Mouse (Mus musculus): ENCODE results near the gene Pcdh9. TPM values are rescaled to one million over a fixed set of nuclear protein-coding genes. Genes with fewer than 3 reads are reported as not detected.
A peak's percentile ranks its signal among the peaks of the same experiment; 100 is the strongest.

The Pcdh9 gene
- polyA plus RNA-seq, 1 experiment from 2014 or later = 141 TPM

DNA sequence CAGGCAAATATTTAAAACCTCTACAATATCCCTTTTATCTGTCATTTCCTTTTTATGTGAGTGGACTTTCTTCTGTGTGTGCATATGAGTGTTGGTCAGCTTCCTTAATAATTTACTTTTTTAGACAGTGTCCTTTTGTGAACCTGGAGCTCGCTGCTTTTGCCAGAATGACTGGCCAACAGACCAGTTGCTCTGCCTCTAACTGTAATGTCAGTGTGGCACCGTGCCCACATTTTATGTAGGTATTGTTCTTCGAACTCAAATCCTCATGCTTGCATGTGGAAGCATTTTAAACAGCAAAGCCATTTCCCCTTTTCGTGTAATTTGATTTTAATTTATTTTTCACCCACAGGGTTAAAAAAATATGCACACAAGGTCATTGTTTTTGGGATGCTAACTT is 748.4 kb downstream of the Pcdh9 start:
- Histone ChIP-seq H3K36me3 (ENCODE audit: control insufficient read depth, insufficient read depth) (no peaks in the 10 kb centered on the region), H3K27ac (ENCODE audit: low read length) (no peak overlapping the region), H3K27me3 (replicated peaks; ENCODE audit: control insufficient read depth, insufficient read depth, low read length) (no peaks in the 10 kb centered on the region), H3K4me3 (replicated peaks; ENCODE audit: low read length) (no peak overlapping the region), H3K4me2 (ENCODE audit: low read length) (no peak overlapping the region), H3K9me3 (ENCODE audit: control insufficient read depth, low read length) (no peaks in the 10 kb centered on the region), H3K9ac (replicated peaks; ENCODE audit: low read depth, low read length) (no peak overlapping the region), H3K4me1 (replicated peaks; ENCODE audit: control insufficient read depth, insufficient read depth, low read length) (no peaks in the 10 kb centered on the region)
- 82% methylated on average over 4 of the region's 4 CpGs for WGBS
- ATAC-seq = no peak

DNA sequence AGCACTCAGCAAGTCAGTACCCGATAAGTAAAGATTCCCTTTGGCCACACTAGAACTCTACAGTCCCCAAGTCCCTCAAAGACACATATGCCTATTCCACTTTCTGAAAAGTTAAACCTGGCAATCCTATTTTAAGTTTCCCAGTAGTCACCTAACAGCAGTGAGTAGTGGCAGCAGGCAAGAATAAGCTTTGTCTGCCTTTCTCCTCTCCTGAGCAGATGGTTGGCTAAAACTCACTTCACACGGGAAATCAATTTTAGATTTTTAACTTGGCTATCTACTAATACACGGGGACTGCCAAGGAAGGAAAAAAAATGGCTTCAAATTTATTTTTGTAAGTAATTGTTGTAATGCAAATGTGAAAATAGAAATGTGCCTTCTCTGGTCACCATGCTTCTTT is 763.5 kb downstream of the Pcdh9 start:
- H3K9me3 ChIP-seq (ENCODE audit: control insufficient read depth, low read length) = no peaks in the 10 kb centered on the region
- 82% methylated on average over 3 of the region's 3 CpGs for WGBS
- no peak for ATAC-seq
- H3K4me1 ChIP-seq (replicated peaks; ENCODE audit: control insufficient read depth, insufficient read depth, low read length) = no peaks in the 10 kb centered on the region
- no peak overlapping the region for H3K4me3 ChIP-seq (replicated peaks; ENCODE audit: low read length)
- no peak overlapping the region for H3K4me2 ChIP-seq (ENCODE audit: low read length)
- H3K27ac ChIP-seq (ENCODE audit: low read length) = no peak overlapping the region
- no peak overlapping the region for H3K9ac ChIP-seq (replicated peaks; ENCODE audit: low read depth, low read length)
- H3K27me3 ChIP-seq (replicated peaks; ENCODE audit: control insufficient read depth, insufficient read depth, low read length) = no peaks in the 10 kb centered on the region
- no peaks in the 10 kb centered on the region for H3K36me3 ChIP-seq (ENCODE audit: control insufficient read depth, insufficient read depth)

DNA sequence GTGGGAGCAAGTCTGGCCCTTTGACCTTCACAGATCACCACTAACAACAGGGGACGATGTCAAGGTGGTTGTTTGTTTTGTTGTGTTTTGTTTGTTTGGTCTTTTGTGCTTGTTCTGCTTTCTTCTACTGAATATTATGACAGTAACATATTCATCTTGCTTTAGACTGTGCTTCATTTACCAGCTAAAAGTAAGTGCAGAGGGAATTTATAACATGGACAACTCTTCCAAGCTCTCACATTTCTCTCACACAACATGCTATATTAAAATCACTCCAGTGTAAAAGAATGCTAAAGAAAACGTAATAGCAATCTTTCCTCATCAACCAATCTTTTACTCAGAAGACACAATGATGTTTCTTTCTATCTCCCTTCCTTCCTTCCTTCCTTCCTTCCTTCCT is 787.7 kb downstream of the Pcdh9 start:
- no peaks in the 10 kb centered on the region for H3K9me3 ChIP-seq (ENCODE audit: control insufficient read depth, low read length)
- H3K4me1 ChIP-seq (replicated peaks; ENCODE audit: control insufficient read depth, insufficient read depth, low read length) = no peaks in the 10 kb centered on the region
- WGBS = 51% methylated on average over 2 of the region's 2 CpGs
- H3K27ac ChIP-seq (ENCODE audit: low read length) = no peak overlapping the region
- no peak overlapping the region for H3K9ac ChIP-seq (replicated peaks; ENCODE audit: low read depth, low read length)
- no peak overlapping the region for H3K4me2 ChIP-seq (ENCODE audit: low read length)
- no peak overlapping the region for H3K4me3 ChIP-seq (replicated peaks; ENCODE audit: low read length)
- H3K27me3 ChIP-seq (replicated peaks; ENCODE audit: control insufficient read depth, insufficient read depth, low read length) = no peaks in the 10 kb centered on the region
- H3K36me3 ChIP-seq (ENCODE audit: control insufficient read depth, insufficient read depth) = no peaks in the 10 kb centered on the region
- ATAC-seq = no peak

DNA sequence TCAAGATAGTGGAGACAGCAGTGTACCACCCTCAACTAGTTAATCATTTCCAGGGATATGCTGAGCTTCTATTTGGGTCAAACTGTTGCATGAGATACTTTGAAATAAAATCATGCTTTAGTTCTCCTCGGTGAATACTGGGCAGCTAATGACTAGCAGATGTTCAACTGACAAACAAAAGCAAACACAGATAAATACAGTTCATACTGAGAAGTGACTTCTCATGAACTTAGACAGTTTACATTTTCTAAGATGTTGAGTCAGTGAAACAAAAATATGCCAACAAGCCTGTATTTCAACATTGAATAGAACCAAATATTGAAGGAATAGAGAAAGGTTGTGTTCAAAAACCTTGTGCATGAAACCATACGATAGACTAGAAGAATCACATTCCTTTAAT is 795.4 kb downstream of the Pcdh9 start:
- Histone ChIP-seq H3K9me3 (ENCODE audit: control insufficient read depth, low read length) (no peaks in the 10 kb centered on the region), H3K27me3 (replicated peaks; ENCODE audit: control insufficient read depth, insufficient read depth, low read length) (no peaks in the 10 kb centered on the region), H3K4me1 (replicated peaks; ENCODE audit: control insufficient read depth, insufficient read depth, low read length) (no peaks in the 10 kb centered on the region), H3K9ac (replicated peaks; ENCODE audit: low read depth, low read length) (no peak overlapping the region), H3K4me2 (ENCODE audit: low read length) (no peak overlapping the region), H3K36me3 (ENCODE audit: control insufficient read depth, insufficient read depth) (no peaks in the 10 kb centered on the region), H3K27ac (ENCODE audit: low read length) (no peak overlapping the region), H3K4me3 (replicated peaks; ENCODE audit: low read length) (no peak overlapping the region)
- ATAC-seq = no peak
- 63% methylated on average over 2 of the region's 2 CpGs for WGBS

DNA sequence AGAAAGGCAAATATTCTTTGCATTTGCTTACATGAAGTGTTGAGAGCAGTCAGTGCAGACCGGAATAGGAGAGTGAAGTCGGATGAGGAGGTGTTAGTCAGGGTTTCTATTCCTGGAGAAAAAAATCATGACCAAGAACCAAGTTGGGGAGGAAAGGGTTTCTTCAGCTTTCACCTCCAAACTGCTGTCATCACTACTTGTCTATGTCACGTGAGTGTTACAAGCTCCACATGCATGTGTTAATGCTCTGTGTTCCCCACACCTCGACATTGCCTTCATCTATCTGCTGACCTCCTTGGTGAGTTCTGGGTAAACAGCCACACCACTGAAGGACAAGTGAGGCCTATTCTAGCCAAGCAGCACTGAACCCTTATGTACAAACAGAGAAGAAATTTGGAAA is 797.7 kb downstream of the Pcdh9 start:
- H3K27me3 ChIP-seq (replicated peaks; ENCODE audit: control insufficient read depth, insufficient read depth, low read length) = no peaks in the 10 kb centered on the region
- 90% methylated on average over 4 of the region's 4 CpGs for WGBS
- no peaks in the 10 kb centered on the region for H3K36me3 ChIP-seq (ENCODE audit: control insufficient read depth, insufficient read depth)
- no peak overlapping the region for H3K9ac ChIP-seq (replicated peaks; ENCODE audit: low read depth, low read length)
- H3K4me2 ChIP-seq (ENCODE audit: low read length) = no peak overlapping the region
- no peaks in the 10 kb centered on the region for H3K9me3 ChIP-seq (ENCODE audit: control insufficient read depth, low read length)
- H3K27ac ChIP-seq (ENCODE audit: low read length) = no peak overlapping the region
- no peaks in the 10 kb centered on the region for H3K4me1 ChIP-seq (replicated peaks; ENCODE audit: control insufficient read depth, insufficient read depth, low read length)
- H3K4me3 ChIP-seq (replicated peaks; ENCODE audit: low read length) = no peak overlapping the region
- ATAC-seq = no peak

DNA sequence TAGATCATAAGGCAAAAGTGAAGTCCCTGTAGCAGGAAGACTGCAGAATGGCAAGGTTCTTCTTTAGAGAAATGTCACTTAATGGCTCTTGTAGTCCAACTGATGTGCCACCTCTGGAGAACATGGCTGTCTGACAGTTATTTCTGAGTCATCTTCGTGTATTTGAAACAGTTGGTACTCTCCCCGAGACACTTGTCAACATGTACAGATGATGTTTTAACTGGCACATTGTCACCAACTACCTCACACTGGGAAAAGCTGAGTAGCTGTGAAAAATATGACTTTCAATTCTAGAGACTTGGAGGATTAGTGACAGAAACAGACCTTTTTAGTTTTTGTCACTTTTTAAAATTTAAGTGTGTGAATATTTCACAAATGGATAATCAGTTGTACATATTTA is 804.8 kb downstream of the Pcdh9 start:
- Histone ChIP-seq H3K9me3 (ENCODE audit: control insufficient read depth, low read length) (no peaks in the 10 kb centered on the region), H3K4me2 (ENCODE audit: low read length) (no peak overlapping the region), H3K9ac (replicated peaks; ENCODE audit: low read depth, low read length) (no peak overlapping the region), H3K4me1 (replicated peaks; ENCODE audit: control insufficient read depth, insufficient read depth, low read length) (0 out of 2 replicates have a peak, but pooled peaks cover 3% of the 10 kb centered on the region), H3K27ac (ENCODE audit: low read length) (no peak overlapping the region), H3K4me3 (replicated peaks; ENCODE audit: low read length) (no peak overlapping the region), H3K27me3 (replicated peaks; ENCODE audit: control insufficient read depth, insufficient read depth, low read length) (no peaks in the 10 kb centered on the region), H3K36me3 (ENCODE audit: control insufficient read depth, insufficient read depth) (no peaks in the 10 kb centered on the region)
- 40% methylated on average over 2 of the region's 2 CpGs for WGBS
- no peak for ATAC-seq

DNA sequence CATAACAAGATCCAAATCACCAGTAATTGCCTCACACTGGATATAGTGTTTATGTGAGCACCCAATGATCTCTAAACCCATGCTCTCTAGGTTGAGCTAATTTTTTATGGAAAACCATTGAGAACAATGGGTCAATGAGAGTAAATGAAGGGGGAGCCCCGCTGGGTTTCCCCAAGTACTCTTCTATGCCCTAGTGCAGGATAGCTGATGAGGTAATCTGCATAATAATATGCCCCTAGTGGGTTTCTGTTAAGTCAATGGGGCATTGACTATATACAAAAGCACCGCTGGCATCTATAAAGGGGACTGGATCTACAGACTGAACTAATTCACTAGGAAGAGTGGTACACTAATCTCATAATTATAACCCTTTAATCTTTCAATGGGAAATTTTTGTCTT is 807.3 kb downstream of the Pcdh9 start:
- Histone ChIP-seq H3K27ac (ENCODE audit: low read length) (no peak overlapping the region), H3K27me3 (replicated peaks; ENCODE audit: control insufficient read depth, insufficient read depth, low read length) (no peaks in the 10 kb centered on the region), H3K4me3 (replicated peaks; ENCODE audit: low read length) (no peak overlapping the region), H3K4me1 (replicated peaks; ENCODE audit: control insufficient read depth, insufficient read depth, low read length) (0 out of 2 replicates have a peak, but pooled peaks cover 3% of the 10 kb centered on the region), H3K9ac (replicated peaks; ENCODE audit: low read depth, low read length) (no peak overlapping the region), H3K36me3 (ENCODE audit: control insufficient read depth, insufficient read depth) (no peaks in the 10 kb centered on the region), H3K4me2 (ENCODE audit: low read length) (no peak overlapping the region), H3K9me3 (ENCODE audit: control insufficient read depth, low read length) (no peaks in the 10 kb centered on the region)
- peak; percentile 95 for ATAC-seq
- WGBS = 7% methylated on average over 2 of the region's 2 CpGs

DNA sequence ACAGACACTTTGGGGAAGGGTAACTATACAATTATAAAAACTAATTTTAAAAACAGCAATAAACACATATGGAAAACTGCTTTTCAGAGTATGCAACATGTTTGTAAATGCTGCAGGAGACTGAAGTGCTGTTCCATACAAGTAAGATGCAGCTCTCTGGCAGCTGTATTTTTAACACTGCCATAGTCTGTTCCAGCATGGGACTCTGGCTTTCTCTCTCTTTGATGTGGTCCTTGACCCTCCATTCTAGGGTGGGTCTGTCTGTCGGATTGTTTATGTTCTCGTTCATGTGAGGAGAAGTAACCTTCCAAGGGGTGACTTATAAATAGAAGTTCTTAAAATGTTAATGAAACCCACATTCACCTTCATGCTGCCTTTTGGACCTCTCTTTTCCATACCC is 809.6 kb downstream of the Pcdh9 start:
- Histone ChIP-seq H3K27ac (ENCODE audit: low read length) (no peak overlapping the region), H3K4me2 (ENCODE audit: low read length) (no peak overlapping the region), H3K27me3 (replicated peaks; ENCODE audit: control insufficient read depth, insufficient read depth, low read length) (no peaks in the 10 kb centered on the region), H3K4me1 (replicated peaks; ENCODE audit: control insufficient read depth, insufficient read depth, low read length) (0 out of 2 replicates have a peak, but pooled peaks cover 3% of the 10 kb centered on the region), H3K4me3 (replicated peaks; ENCODE audit: low read length) (no peak overlapping the region), H3K36me3 (ENCODE audit: control insufficient read depth, insufficient read depth) (no peaks in the 10 kb centered on the region), H3K9ac (replicated peaks; ENCODE audit: low read depth, low read length) (no peak overlapping the region), H3K9me3 (ENCODE audit: control insufficient read depth, low read length) (no peaks in the 10 kb centered on the region)
- 15% methylated on average over 2 of the region's 2 CpGs for WGBS
- no peak for ATAC-seq

DNA sequence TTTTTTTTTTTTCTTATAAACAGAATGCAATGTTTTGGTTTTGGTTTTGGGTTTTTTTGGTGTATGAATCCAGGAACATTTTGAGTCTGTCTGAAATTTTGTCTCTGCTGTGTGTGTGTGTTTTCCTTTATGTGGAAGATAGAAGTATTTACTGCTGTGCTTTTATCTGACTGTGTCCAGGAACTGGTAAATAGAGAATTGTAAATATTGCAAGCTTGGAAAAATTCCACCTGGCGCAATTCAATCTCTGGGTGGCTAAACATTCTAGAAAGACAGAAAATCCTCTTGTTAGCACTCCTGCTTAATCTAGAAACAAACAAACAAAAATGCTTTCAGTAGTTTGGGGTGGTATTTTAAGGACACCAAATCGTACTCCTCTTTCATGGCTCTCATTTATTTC is 814.7 kb downstream of the Pcdh9 start:
- no peak for ATAC-seq
- Histone ChIP-seq H3K4me2 (ENCODE audit: low read length) (no peak overlapping the region), H3K4me1 (replicated peaks; ENCODE audit: control insufficient read depth, insufficient read depth, low read length) (no peaks in the 10 kb centered on the region), H3K9ac (replicated peaks; ENCODE audit: low read depth, low read length) (no peak overlapping the region), H3K36me3 (ENCODE audit: control insufficient read depth, insufficient read depth) (no peaks in the 10 kb centered on the region), H3K27me3 (replicated peaks; ENCODE audit: control insufficient read depth, insufficient read depth, low read length) (no peaks in the 10 kb centered on the region), H3K4me3 (replicated peaks; ENCODE audit: low read length) (no peak overlapping the region), H3K27ac (ENCODE audit: low read length) (no peak overlapping the region), H3K9me3 (ENCODE audit: control insufficient read depth, low read length) (no peaks in the 10 kb centered on the region)
- WGBS = 47% methylated on average over 2 of the region's 2 CpGs

DNA sequence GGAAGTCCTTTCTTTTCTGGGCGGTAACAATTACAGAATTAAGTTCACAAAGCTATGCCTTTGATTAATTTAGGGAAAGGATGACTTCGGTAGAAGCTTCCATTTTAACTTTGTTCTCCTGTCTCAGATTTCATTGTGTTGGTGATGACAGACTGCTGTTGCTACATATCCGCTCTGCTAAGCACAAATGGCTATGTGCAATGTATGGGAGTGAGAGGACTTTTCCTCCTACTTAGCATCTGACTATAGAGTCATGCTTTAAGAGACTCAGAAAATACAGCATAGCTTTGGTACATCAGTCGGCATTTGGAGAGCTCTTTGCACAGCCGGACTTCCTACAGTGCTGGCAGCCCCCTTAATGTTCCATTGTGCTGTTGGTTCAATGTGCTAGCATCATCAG is 818.1 kb downstream of the Pcdh9 start:
- ATAC-seq = no peak
- Histone ChIP-seq H3K27ac (ENCODE audit: low read length) (no peak overlapping the region), H3K4me2 (ENCODE audit: low read length) (no peak overlapping the region), H3K36me3 (ENCODE audit: control insufficient read depth, insufficient read depth) (no peaks in the 10 kb centered on the region), H3K9me3 (ENCODE audit: control insufficient read depth, low read length) (no peaks in the 10 kb centered on the region), H3K4me3 (replicated peaks; ENCODE audit: low read length) (no peak overlapping the region), H3K27me3 (replicated peaks; ENCODE audit: control insufficient read depth, insufficient read depth, low read length) (no peaks in the 10 kb centered on the region), H3K9ac (replicated peaks; ENCODE audit: low read depth, low read length) (no peak overlapping the region), H3K4me1 (replicated peaks; ENCODE audit: control insufficient read depth, insufficient read depth, low read length) (peaks cover 10% of the 10 kb centered on the region)
- 72% methylated on average over 5 of the region's 5 CpGs for WGBS
